Mouse (Mus musculus) cerebellum, adult 9-10 months (tissue): ENCODE results near the gene Ephb3.

ENCODE experiments used
- DNase-seq: peaks from one replicate; pipeline ENCODE4 v3.0.0; 2022

Ephb3 gene

DNA sequence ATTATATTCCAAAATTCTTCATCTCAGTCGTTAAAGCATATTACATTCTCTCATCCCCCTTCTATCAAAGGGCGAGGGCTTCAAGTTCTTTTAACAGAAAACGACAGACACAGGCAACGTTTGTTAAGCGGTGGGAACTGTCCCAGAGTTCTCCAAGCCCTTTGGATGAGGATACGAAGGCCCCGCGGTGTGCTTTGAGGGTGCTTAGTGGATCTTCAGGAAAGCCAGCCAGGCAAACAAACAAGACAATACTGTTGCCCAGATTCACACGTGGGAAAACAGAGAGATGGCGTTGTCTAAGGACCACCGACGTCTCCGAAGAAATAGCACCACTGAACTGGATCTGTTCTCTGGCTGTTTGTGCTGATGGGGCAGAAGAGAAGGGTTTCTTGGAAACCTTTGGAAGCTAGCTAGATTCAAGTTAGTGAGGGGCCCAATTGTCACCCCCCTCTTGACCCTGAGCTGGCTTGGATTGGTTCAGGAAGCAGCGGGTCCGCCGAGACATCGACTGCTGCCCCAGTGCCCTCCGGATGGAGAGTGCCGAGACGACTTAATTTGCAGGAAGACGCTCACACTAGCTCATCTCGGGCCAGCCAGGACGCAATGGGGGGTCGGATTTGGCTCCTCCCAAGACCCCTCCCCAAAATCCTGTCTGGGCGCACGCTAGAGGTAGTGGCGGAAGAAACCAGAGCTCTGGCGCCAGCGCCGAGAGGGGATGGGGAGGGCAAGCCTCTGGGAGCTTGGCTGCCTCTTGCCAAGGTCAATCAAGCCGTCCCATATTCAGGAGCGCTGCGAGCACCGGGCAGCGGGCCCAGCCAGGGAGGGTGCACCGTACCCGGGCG lies 43.5 kb downstream of the Ephb3 start:
- peak; percentile 40 for DNase-seq

DNA sequence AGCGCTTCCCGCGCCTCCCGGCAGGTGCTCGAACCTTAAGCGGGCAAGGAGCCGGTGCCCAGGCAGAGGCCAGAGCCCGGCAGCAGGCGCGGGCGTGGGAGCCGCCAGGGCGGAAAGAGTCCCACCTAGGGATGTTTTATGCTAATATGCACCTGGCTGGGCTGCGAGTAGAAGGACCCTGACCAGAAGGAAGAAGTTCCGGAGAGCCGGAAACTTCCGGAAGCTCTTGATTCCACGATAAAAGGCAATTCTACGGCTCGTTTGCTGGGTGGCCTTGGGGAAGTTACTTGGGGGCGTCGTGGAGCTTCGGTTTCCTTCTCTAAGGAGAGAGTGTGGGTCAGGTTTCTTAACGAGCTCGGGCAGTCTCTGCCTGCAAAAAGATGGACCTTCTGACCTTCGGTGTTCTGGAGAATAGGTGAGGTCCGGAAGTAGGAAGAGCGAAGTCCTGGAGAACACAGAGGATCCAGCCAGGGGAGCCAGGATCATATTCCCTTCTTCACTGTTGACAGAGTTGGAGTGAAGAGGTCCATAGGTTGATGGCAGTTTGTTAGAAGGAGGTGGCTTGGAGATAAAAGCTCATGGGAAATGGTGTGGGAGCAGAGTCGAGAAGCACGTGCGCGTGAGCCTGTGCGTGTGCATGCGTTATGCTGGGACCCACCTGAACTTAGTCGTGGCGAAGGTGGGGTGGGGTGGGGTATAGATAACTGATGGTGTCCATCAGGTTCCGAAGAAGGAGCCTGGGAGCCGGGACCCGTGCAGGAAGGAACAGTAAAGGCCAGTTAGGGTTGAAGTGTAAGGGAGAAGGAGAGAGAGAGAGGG lies 44.4 kb downstream of the Ephb3 start:
- DNase-seq = no peak

DNA sequence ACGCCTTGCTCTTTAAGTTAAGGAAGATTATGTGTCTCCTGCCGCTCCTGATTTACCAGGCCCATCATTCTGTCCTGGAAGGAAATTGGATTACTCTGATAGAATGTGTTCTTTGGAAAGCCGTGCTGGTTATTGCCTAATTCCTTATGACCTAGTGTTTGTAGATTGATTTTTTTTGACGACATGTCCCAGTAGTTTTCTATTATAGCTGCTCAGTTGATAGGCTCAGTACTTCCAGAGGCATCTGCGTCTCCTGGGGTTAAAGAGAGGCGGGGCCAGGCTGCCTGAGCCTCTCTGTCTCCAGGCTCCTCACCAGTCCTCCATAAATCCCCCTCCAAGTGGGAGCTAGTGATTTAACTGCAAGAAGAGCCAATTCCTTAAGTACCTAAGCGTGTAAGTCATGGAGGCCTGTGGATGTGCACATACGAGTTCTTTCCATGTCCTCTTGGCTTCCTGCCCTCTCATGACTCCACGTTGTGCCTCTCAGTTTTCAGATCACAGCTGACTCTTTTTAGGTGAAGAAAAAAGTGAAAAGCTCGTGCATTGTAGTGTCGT lies 47.9 kb downstream of the Ephb3 start:
- DNase-seq = no peak

DNA sequence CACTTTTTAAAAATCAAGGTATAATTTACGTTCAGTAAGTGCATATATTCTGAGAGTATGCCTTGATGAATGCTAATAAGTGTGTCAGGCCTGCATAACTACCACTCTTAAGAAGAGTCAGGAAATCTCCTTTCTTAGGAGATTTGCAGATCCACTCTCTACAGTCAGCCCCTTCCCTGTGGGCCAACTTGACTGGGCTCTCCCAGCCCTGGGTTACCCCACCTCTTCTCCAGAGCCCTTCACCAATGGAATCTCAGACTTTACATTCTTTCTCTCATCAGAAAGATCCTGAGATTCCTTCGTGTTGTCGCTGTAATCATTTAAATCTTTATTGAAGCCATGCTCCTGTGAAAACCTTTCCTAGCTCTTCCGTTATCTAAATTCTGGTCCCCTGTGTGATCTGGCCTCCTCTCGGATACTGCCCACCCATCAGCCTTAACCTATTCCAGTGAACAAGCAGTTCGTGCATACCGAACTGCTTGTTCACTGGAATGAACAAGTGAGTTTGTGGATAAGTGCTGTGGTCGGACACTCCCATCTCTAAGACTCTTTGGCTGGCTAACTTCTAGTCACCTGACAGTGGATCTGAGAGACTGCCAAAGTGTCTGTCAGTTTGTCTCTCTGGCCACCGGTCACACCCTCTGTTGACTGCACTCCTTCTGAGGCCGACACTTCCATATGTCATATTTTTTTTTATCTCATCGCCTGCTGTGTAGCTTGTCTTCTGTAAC lies 51.2 kb downstream of the Ephb3 start:
- DNase-seq = no peak

DNA sequence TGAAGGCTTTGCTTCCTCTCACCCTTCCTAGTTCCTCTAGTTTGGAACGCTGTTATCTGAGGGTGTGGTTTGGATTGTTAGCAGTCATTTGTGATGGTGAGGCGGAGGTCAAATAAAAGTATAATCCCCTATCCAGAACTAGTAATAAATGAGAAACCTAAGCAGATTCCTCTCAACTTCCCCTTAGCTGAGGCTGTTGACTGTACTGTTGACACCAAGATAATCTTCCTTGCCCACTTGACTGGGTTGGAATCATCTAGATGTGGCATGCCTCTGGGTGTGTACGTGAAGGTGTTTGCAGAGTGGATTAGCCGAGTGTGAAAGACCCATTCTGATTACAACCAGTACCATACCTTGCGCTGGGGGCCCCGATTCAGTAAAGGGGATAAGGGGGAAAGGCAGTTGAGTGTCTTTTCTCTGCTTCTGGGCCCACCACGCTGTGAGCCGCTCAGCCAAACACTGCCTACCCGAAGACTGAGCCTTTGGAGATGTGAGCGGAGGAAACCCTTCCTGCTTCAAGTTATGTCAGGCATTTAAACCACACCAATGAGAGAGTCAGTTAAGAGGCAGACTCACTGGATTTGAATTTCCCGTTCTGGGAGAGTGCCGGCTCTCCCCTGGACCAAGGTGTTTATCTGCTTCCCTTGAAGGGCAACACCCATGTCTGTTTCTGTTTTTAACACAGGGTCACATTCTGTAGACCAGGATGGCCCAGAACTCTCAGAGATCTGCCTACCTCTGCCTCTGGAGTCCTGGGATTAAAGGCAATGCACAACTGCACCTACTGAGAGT lies 52.2 kb downstream of the Ephb3 start:
- DNase-seq = no peak

DNA sequence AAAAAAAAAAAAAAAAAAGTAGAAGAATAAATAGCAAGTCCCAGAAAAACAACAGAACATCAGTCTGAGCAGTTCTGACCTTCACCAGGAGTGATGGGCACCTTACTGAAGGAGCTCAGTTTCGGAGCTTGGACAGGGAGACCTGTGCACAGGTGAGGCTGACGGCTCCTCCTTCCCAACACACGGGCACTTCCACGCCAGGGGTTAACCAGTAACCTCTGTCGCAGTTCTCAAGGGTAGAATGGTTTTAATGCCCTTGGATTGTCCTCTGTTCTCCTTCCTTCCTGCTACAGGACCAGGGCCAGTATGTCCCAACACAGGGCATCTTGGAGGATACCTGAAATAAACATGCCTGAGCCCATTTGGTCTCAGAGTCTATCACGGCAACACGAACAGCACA lies 60.9 kb downstream of the Ephb3 start:
- DNase-seq = no peak

DNA sequence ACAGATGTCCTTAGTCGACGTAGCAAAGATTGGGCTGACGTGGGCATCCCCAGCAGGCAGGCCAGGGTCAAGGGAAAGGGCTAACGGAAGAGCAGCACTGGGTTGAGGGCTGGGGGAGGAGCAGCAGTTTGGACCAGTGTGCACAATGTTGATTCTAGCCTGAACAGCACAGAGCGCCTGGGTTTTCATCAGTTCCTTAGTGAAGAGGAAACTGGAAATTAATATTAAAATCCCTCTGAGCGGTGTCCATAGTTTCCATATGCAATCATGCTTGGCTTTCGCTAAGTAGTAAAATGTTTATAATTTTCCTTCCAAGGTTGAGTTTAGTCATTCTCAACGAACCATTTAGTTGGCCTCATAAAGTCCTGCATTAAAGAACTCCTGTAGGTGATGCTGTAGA lies 65.2 kb downstream of the Ephb3 start:
- DNase-seq = no peak

DNA sequence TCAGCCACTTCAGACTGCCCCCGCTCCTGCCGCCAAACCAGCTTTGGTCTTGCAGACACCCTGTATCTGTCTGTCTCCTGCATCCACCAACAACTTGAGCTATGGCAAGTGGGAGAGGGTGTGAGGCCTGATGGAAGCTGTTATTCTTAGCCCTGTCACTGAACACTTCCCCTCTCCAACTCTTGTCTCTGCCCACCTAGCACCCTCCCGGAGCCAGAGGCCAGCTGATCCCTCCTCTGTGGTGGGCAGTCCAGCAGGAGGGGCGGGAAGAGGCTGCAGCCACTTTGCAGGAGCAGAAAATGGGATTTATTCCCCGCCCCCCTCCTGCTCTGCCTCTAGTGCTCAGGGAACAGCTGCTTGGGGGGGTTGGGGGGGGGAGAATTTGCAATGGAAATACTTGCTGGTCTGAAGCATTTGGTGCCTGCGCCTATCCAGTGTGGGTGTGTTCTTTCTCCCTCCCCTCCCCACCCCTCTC lies 67.3 kb downstream of the Ephb3 start:
- no peak for DNase-seq

DNA sequence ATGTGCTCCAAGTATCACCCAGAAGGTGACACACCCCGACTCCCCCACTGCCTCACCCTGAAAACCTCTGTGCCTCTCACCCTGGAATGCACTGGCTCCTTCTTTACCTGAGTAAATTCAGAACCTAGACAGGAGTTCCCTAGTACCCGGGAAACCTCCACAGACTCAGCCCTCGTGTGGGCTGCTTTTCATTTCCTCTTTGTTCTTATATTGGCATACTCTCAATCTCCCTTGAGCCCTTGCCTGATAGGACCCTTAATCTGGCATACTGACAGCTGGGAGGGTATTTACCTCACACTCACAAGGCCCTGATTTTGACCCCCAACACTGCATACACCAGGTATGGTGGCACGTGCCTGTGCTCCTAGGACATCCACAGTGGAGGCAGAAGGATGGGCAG lies 68.2 kb downstream of the Ephb3 start:
- no peak for DNase-seq
